Comparison of ENCODE assay signal across 9 mouse cellular contexts in genomic region chr10:12615723-12616122, GRCm38 (mm10).
DNase-seq lines count a peak whose midpoint lies in the region; ATAC-seq and TF ChIP-seq lines count a peak whose summit lies in the region.
"Had no signal": no experiment of that assay in that cellular context is flagged by ENCODE, and none has a peak within 500 bp of the region (broad histone marks: within the 10 kb centered on the region; RNA-seq: fewer than 3 reads in every experiment).

No protein-coding gene starts in this region.

- no peaks in the 10 kb centered on the region for H3K79me2 ChIP-seq in CH12.LX (replicated peaks; ENCODE audit: control insufficient read depth, extremely low read depth, insufficient read depth, poor library complexity, severe bottlenecking)

- TF ChIP-seq CTCF in CH12.LX (conservative IDR thresholded peaks at IDR 0.05 in 1 of 2, IDR thresholded peaks at IDR 0.05 in 1 of 2; ENCODE audit: low read depth in 2 of 2, low read length in 2 of 2) = peak in 1 of 2 experiments; percentile 66; a peak in 2 of 4 replicates

- DNase-seq in hindbrain, embryonic 11.5 days (ENCODE audit: low spot score) = peak; percentile 35
- DNase-seq in CH12.LX (ENCODE audit: extremely low read depth) (peak; percentile 16), R1 (ENCODE audit: low read depth, low spot score) (peak; percentile 61)
- DNase-seq in limb, embryonic 11.5 days (ENCODE audit: low spot score) = peak; percentile 30
- no peak for DNase-seq in ovary, postnatal 10 days (ENCODE audit: low spot score)
- no peak for DNase-seq in kidney, adult 9 months
- DNase-seq: kidney, postnatal 4 days had no signal

- TF ChIP-seq POLR2A in CH12.LX (IDR thresholded peaks at IDR 0.05; ENCODE audit: low read depth, low read length) = no peak

- ATAC-seq in hindbrain, embryonic 11.5 days (ENCODE audit: low FRiP score) = no peak
- no peak for ATAC-seq in hindbrain, embryonic 16.5 days
- ATAC-seq in limb, embryonic 11.5 days (ENCODE audit: insufficient number of reproducible peaks, low FRiP score, low TSS enrichment, low read depth) = no peak
- ATAC-seq in erythroblast, adult 5-6 weeks (replicated peaks; ENCODE audit: low FRiP score, poor library complexity, severe bottlenecking) = no peak

- H3K27me3 ChIP-seq in hindbrain, embryonic 11.5 days (ENCODE audit: control insufficient read depth, insufficient read depth, low read length) = no peaks in the 10 kb centered on the region
- H3K27me3 ChIP-seq in hindbrain, embryonic 16.5 days (replicated peaks; ENCODE audit: control insufficient read depth, insufficient read depth, low read length) = no peaks in the 10 kb centered on the region
- no peaks in the 10 kb centered on the region for H3K27me3 ChIP-seq in CH12.LX (replicated peaks)
- H3K27me3 ChIP-seq in limb, embryonic 11.5 days (ENCODE audit: control insufficient read depth, insufficient read depth, low read length) = no peaks in the 10 kb centered on the region

- no peaks in the 10 kb centered on the region for H3K36me3 ChIP-seq in hindbrain, embryonic 11.5 days (ENCODE audit: control insufficient read depth, insufficient read depth, low read length)
- no peaks in the 10 kb centered on the region for H3K36me3 ChIP-seq in hindbrain, embryonic 16.5 days (ENCODE audit: control insufficient read depth, insufficient read depth, low read length)
- H3K36me3 ChIP-seq in CH12.LX (replicated peaks in 1 of 2; ENCODE audit: control insufficient read depth in 1 of 2, insufficient read depth in 1 of 2, low read length in 1 of 2) = no peaks in the 10 kb centered on the region
- H3K36me3 ChIP-seq in limb, embryonic 11.5 days (ENCODE audit: control insufficient read depth, insufficient read depth, low read length) = no peaks in the 10 kb centered on the region

- no peak overlapping the region for H3K9ac ChIP-seq in hindbrain, embryonic 11.5 days (ENCODE audit: low read depth, low read length)
- no peak overlapping the region for H3K9ac ChIP-seq in hindbrain, embryonic 16.5 days (ENCODE audit: low read depth, low read length)
- no peak overlapping the region for H3K9ac ChIP-seq in CH12.LX (ENCODE audit: insufficient read depth, low read depth)
- H3K9ac ChIP-seq in limb, embryonic 11.5 days (ENCODE audit: low read length) = no peak overlapping the region

- H3K4me3 ChIP-seq in hindbrain, embryonic 11.5 days (ENCODE audit: low read depth, low read length) = no peak overlapping the region
- H3K4me3 ChIP-seq in hindbrain, embryonic 16.5 days (ENCODE audit: low read length) = no peak overlapping the region
- no peak overlapping the region for H3K4me3 ChIP-seq in CH12.LX (replicated peaks in 1 of 3; ENCODE audit: low read depth in 2 of 3, low read length in 2 of 3, poor library complexity in 1 of 3)
- H3K4me3 ChIP-seq in limb, embryonic 11.5 days (ENCODE audit: low read depth, low read length) = no peak overlapping the region

- no peak overlapping the region for H3K27ac ChIP-seq in hindbrain, embryonic 11.5 days (ENCODE audit: low read depth, low read length)
- H3K27ac ChIP-seq in hindbrain, embryonic 16.5 days (ENCODE audit: low read depth, low read length) = no peak overlapping the region
- no peak overlapping the region for H3K27ac ChIP-seq in CH12.LX (ENCODE audit: insufficient read depth, low read depth)
- no peak overlapping the region for H3K27ac ChIP-seq in limb, embryonic 11.5 days (replicated peaks; ENCODE audit: low read depth, low read length)

- no peaks in the 10 kb centered on the region for H3K9me3 ChIP-seq in hindbrain, embryonic 11.5 days (ENCODE audit: control insufficient read depth, low read length)
- no peaks in the 10 kb centered on the region for H3K9me3 ChIP-seq in hindbrain, embryonic 16.5 days (ENCODE audit: control insufficient read depth, low read length)
- no peaks in the 10 kb centered on the region for H3K9me3 ChIP-seq in CH12.LX (replicated peaks; ENCODE audit: low read length)
- no peaks in the 10 kb centered on the region for H3K9me3 ChIP-seq in limb, embryonic 11.5 days (ENCODE audit: control insufficient read depth, low read length)

- no peak for TF ChIP-seq EP300 in CH12.LX (IDR thresholded peaks at IDR 0.05; ENCODE audit: low read length)

- TF ChIP-seq RAD21 in CH12.LX (IDR thresholded peaks at IDR 0.05; ENCODE audit: low read depth, low read length) = peak; percentile 59

- in situ Hi-C loops in CH12.LX (cut with MboI; ENCODE audit: low pct_ligation_motif_present, low pct_unique_long_range_greater_than_20kb, low sequenced_read_pairs) = no loop called here

- 46% methylated on average over 3 of the region's 3 CpGs for WGBS in hindbrain, embryonic 11.5 days
- WGBS in hindbrain, embryonic 16.5 days = 42% methylated on average over 3 of the region's 3 CpGs
- WGBS in limb, embryonic 11.5 days = 7% methylated on average over 3 of the region's 3 CpGs

- H3K4me1 ChIP-seq in hindbrain, embryonic 11.5 days (replicated peaks; ENCODE audit: control insufficient read depth, insufficient read depth, low read length) = 0 out of 2 replicates have a peak, but pooled peaks cover 2% of the 10 kb centered on the region
- peaks cover 2% of the 10 kb centered on the region; the same call in 1 of the 2 replicates for H3K4me1 ChIP-seq in hindbrain, embryonic 16.5 days (ENCODE audit: control insufficient read depth, insufficient read depth, low read depth, low read length)
- H3K4me1 ChIP-seq in CH12.LX (ENCODE audit: control insufficient read depth in 1 of 2, insufficient read depth in 2 of 2) = 0 out of 4 replicates have a peak, but pooled peaks cover 0 to 2% of the 10 kb centered on the region in 2 experiments
- H3K4me1 ChIP-seq in limb, embryonic 11.5 days (ENCODE audit: control insufficient read depth, insufficient read depth, low read length) = 0 out of 2 replicates have a peak, but pooled peaks cover 2% of the 10 kb centered on the region

- no peak overlapping the region for H3K4me2 ChIP-seq in hindbrain, embryonic 11.5 days (replicated peaks; ENCODE audit: low read depth, low read length)
- no peak overlapping the region for H3K4me2 ChIP-seq in hindbrain, embryonic 16.5 days (ENCODE audit: low read length)
- no peak overlapping the region for H3K4me2 ChIP-seq in CH12.LX (ENCODE audit: insufficient read depth, low read depth, poor library complexity, severe bottlenecking)
- no peak overlapping the region for H3K4me2 ChIP-seq in limb, embryonic 11.5 days (ENCODE audit: low read depth, severe bottlenecking)

- dilution Hi-C loops in CH12.LX (cut with MboI; ENCODE audit: extremely low pct_ligation_motif_present, extremely low pct_unique_long_range_greater_than_20kb, low sequenced_read_pairs) = no loop called here

TF ChIP-seq in CH12.LX, 34 proteins besides CTCF, POLR2A, EP300 and RAD21:
- TF ChIP-seq TBP (conservative IDR thresholded peaks at IDR 0.05; ENCODE audit: low read depth, low read length) (no peak), SMC3 (IDR thresholded peaks at IDR 0.05; ENCODE audit: low read depth, low read length) (peak; percentile 44; the same call in 1 of the 2 replicates)

Comparison
In these comparisons a context has a peak if more than half of its experiments do, and no peak if none do; other contexts are left out.
1. DNase-seq: peak in hindbrain, embryonic 11.5 days (single experiment), CH12.LX (single experiment), R1 (single experiment) and limb, embryonic 11.5 days (single experiment); none in ovary, postnatal 10 days (single experiment) and kidney, adult 9 months (single experiment).